Mouse (Mus musculus) stomach, embryonic 14.5 days (tissue): Measurements from ENCODE around the gene Lamc3. TPM values are rescaled to one million over a fixed set of nuclear protein-coding genes. Genes with fewer than 3 reads are reported as not detected.

Source experiments
- ATAC-seq: fragments of 200-750 bp; cut with Nextera tagmentation; 2 replicates; pipeline ENCODE4 v1.8.0; 2017; ENCODE audit warnings: low read depth, moderate TSS enrichment; ENCODE audit not compliant: insufficient number of reproducible peaks, insufficient read depth, low FRiP score
- H3K27ac ChIP-seq: fragments of 300-500 bp; sonication (generic); 2 replicates; pipeline ENCODE4 v1.5.1; 2014; ENCODE audit warnings: mild to moderate bottlenecking, low read length, moderate library complexity, mixed read lengths
- H3K27me3 ChIP-seq: fragments of 300-500 bp; sonication (generic); 2 replicates; pipeline ENCODE4 v1.6.1; 2014; ENCODE audit warnings: low read length, control low read depth, mixed read lengths; ENCODE audit not compliant: control insufficient read depth, insufficient read depth
- H3K36me3 ChIP-seq: fragments of 300-500 bp; sonication (generic); 2 replicates; pipeline ENCODE4 v1.6.1; 2014; ENCODE audit warnings: mild to moderate bottlenecking, control low read depth, low read length, moderate library complexity, mixed read lengths; ENCODE audit not compliant: control insufficient read depth, insufficient read depth
- H3K4me1 ChIP-seq: fragments of 300-500 bp; sonication (generic); 2 replicates; pipeline ENCODE4 v1.6.1; 2014; ENCODE audit warnings: low read length, control low read depth, mixed read lengths; ENCODE audit not compliant: control insufficient read depth, insufficient read depth
- H3K4me2 ChIP-seq: fragments of 300-500 bp; sonication (generic); replicated peaks from 2 replicates; pipeline ENCODE4 v1.6.1; 2014; ENCODE audit warnings: low read depth, low read length, control low read depth
- H3K4me3 ChIP-seq: fragments of 300-500 bp; sonication (generic); 2 replicates; pipeline ENCODE4 v1.5.1; 2014; ENCODE audit warnings: low read depth, low read length, control low read depth
- H3K9ac ChIP-seq: fragments of 300-500 bp; sonication (generic); replicated peaks from 2 replicates; pipeline ENCODE4 v1.6.1; 2014; ENCODE audit warnings: low read depth, mild to moderate bottlenecking, control low read depth, low read length, moderate library complexity, mixed read lengths
- H3K9me3 ChIP-seq: fragments of 300-500 bp; sonication (generic); 2 replicates; pipeline ENCODE4 v1.6.1; 2016; ENCODE audit warnings: low read depth, low read length, control low read depth; ENCODE audit not compliant: control insufficient read depth
- WGBS: fragments of 180-500 bp; shearing (Covaris S2); extraction: QIAGEN DNeasy Blood & Tissue Kit; methylation state at CpG from one replicate; pipeline ENCODE4 v1.1.7; 2014; 5-methylcytosine and 5-hydroxymethylcytosine counted together
- polyA plus RNA-seq: library from polyadenylated mRNA; unstranded; fragments of >200 nt; fragmentation: Nextera tagmentation; extraction: Ambion mirVana; gene quantifications from 2 replicates; pipeline ENCODE4 v1.2.1, GENCODE M21; 2014

Gene Lamc3
- polyA plus RNA-seq, 1 experiment from 2014 or later, result 0.36 TPM

DNA sequence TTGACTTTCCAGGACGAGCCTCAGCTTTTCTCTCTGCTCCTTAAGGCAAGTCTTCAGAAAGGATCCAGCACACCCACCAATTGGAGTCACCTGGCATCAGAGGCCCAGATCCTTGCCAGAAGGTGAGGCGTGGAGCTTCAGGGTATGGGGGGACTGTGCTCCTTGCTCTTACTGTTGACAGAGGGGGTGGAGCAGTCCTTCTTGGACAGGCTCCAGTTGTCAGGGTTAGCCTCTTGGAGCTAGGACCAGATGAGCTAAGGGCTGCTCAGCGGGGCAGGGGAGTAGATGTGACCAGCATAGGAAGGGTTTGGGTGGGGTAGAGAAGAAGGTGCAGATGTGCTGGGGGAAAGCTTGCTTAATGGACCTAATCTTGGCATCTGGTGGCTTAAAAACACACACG is 38.8 kb downstream of the Lamc3 start:
- no peak overlapping the region for H3K4me3 ChIP-seq
- no peaks in the 10 kb centered on the region for H3K27me3 ChIP-seq
- H3K4me2 ChIP-seq, result no peak overlapping the region
- H3K9ac ChIP-seq, result no peak overlapping the region
- H3K4me1 ChIP-seq, result no peaks in the 10 kb centered on the region
- H3K36me3 ChIP-seq, result no peaks in the 10 kb centered on the region
- ATAC-seq, result no peak
- no peak overlapping the region for H3K27ac ChIP-seq
- H3K9me3 ChIP-seq, result no peaks in the 10 kb centered on the region
- 44% methylated on average over 4 of the region's 4 CpGs for WGBS

GRCm38 (mm10) chr2:31929664-31930063 is 42.6 kb downstream of the Lamc3 start:
- 83% methylated on average over 3 of the region's 3 CpGs for WGBS
- H3K27me3 ChIP-seq, result no peaks in the 10 kb centered on the region

GRCm38 (mm10) chr2:31934551-31934950 is 47.5 kb downstream of the Lamc3 start:
- Histone ChIP-seq H3K9ac (no peak overlapping the region), H3K27ac (no peak overlapping the region), H3K4me1 (no peaks in the 10 kb centered on the region), H3K9me3 (no peaks in the 10 kb centered on the region), H3K27me3 (no peaks in the 10 kb centered on the region), H3K4me2 (no peak overlapping the region), H3K36me3 (no peaks in the 10 kb centered on the region), H3K4me3 (no peak overlapping the region)
- ATAC-seq, result no peak
- WGBS, result 56% methylated on average over 4 of the region's 4 CpGs

More at GRCm38 (mm10) chr2:31929664-31930063, 42.6 kb downstream of the Lamc3 start:
- Histone ChIP-seq H3K4me2 (no peak overlapping the region), H3K9me3 (no peaks in the 10 kb centered on the region), H3K9ac (no peak overlapping the region), H3K36me3 (no peaks in the 10 kb centered on the region), H3K4me1 (no peaks in the 10 kb centered on the region), H3K27ac (no peak overlapping the region), H3K4me3 (no peak overlapping the region)
- no peak for ATAC-seq

DNA sequence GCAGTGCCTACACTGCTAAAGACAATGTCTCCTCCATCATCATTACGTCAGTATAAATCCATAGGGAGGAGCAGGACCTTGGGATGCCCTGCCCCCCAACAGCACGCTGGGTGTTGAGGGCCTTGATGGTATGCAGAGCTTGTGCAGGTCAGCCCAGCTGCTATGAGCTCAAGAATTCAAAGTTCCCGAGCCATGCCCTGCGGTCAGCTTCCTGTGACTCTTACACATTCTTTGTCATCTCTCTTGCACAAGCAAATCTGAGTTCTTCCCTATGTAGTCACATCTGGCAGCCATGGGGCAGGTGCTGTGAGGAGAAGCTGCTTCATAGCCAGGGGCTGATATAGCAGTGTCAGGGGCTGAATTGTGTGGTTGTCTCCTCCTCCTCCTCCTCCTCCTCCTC is 48.0 kb downstream of the Lamc3 start:
- H3K27ac ChIP-seq, result no peak overlapping the region
- H3K4me2 ChIP-seq, result no peak overlapping the region
- H3K27me3 ChIP-seq, result no peaks in the 10 kb centered on the region
- no peaks in the 10 kb centered on the region for H3K36me3 ChIP-seq
- H3K4me3 ChIP-seq, result no peak overlapping the region
- WGBS, result 30% methylated on average over 4 of the region's 4 CpGs
- ATAC-seq, result no peak
- H3K9ac ChIP-seq, result no peak overlapping the region
- no peaks in the 10 kb centered on the region for H3K9me3 ChIP-seq
- no peaks in the 10 kb centered on the region for H3K4me1 ChIP-seq

- Histone ChIP-seq H3K4me2 (no peak overlapping the region), H3K9ac (no peak overlapping the region), H3K27me3 (no peaks in the 10 kb centered on the region), H3K36me3 (no peaks in the 10 kb centered on the region), H3K4me3 (no peak overlapping the region), H3K27ac (no peak overlapping the region), H3K4me1 (no peaks in the 10 kb centered on the region), H3K9me3 (no peaks in the 10 kb centered on the region)
- ATAC-seq, result no peak
- 82% methylated on average over 1 of the region's 1 CpGs for WGBS
Measured at GRCm38 (mm10) chr2:31938298-31938697, 51.2 kb downstream of the Lamc3 start.

GRCm38 (mm10) chr2:31943011-31943410 is 55.9 kb downstream of the Lamc3 start:
- Histone ChIP-seq H3K4me3 (no peak overlapping the region), H3K4me2 (no peak overlapping the region), H3K27ac (no peak overlapping the region), H3K36me3 (no peaks in the 10 kb centered on the region), H3K9me3 (no peaks in the 10 kb centered on the region), H3K27me3 (no peaks in the 10 kb centered on the region), H3K4me1 (no peaks in the 10 kb centered on the region), H3K9ac (no peak overlapping the region)
- 63% methylated on average over 4 of the region's 4 CpGs for WGBS
- ATAC-seq, result no peak

DNA sequence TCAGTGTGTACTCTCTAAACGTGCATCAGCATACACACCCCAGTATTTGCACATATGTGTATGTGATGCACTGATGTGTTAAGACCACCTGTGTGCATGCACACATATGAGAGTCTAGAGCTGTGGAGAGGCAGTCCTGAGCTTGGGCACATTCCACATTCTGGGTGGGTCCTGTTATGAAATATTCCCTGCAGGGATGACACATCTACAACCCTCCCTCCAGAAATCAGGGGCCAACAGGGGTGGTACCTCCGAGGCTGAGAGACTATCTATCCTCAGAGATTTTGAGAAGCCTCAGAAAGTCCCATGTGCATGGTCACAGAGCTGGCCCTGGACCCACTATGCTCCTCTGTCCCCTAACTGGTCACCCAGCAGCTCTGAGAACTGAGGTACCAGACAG is 58.5 kb downstream of the Lamc3 start:
- Histone ChIP-seq H3K36me3 (no peaks in the 10 kb centered on the region), H3K4me2 (no peak overlapping the region), H3K27me3 (no peaks in the 10 kb centered on the region), H3K9me3 (no peaks in the 10 kb centered on the region), H3K4me3 (no peak overlapping the region), H3K27ac (no peak overlapping the region), H3K9ac (no peak overlapping the region), H3K4me1 (peaks cover under 1% of the 10 kb centered on the region; the same call in 1 of the 2 replicates)
- no peak for ATAC-seq
- 66% methylated on average over 2 of the region's 2 CpGs for WGBS

DNA sequence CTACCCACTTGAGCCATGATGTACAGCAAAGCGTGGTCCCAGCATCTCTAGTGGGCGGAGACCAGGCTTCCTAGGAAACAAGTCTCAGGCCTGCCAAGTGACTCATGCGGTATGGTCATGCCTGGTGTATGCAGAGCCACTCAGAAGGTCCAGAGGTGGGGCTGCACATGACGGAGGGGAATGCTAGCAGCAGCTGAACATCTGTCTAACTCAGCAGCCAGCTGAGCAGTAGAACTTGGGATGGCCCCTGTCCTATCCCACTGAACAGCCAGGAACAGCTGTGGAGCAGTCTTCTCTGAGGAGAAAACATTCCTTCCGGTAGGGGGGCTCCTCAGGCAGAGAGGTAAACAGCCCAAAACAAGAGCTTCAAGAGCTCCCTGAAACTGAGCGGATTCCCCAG is 61.3 kb downstream of the Lamc3 start:
- ATAC-seq, result no peak
- Histone ChIP-seq H3K36me3 (no peaks in the 10 kb centered on the region), H3K9me3 (no peaks in the 10 kb centered on the region), H3K4me1 (peaks cover 4% of the 10 kb centered on the region; the same call in 1 of the 2 replicates), H3K4me2 (no peak overlapping the region), H3K9ac (no peak overlapping the region), H3K27me3 (no peaks in the 10 kb centered on the region), H3K27ac (no peak overlapping the region), H3K4me3 (no peak overlapping the region)
- WGBS, result 57% methylated on average over 6 of the region's 6 CpGs

- ATAC-seq, result no peak
- Histone ChIP-seq H3K9me3 (no peaks in the 10 kb centered on the region), H3K27ac (no peak overlapping the region), H3K36me3 (no peaks in the 10 kb centered on the region), H3K27me3 (no peaks in the 10 kb centered on the region), H3K4me2 (no peak overlapping the region), H3K9ac (no peak overlapping the region), H3K4me3 (no peak overlapping the region), H3K4me1 (peaks cover 4% of the 10 kb centered on the region; the same call in 1 of the 2 replicates)
- 73% methylated on average over 6 of the region's 6 CpGs for WGBS
Measured at GRCm38 (mm10) chr2:31948801-31949200, 61.7 kb downstream of the Lamc3 start.
